Mouse (Mus musculus): ENCODE measurements at regions not wholly inside any gene's neighbourhood (a gene's known extent, or its start where the extent isn't known, plus 50 kb on each side); places are given as distances from the start of the nearest gene placed in this dataset.
"Not testable (repeated sequence)": the region's sequence is repeated elsewhere in the genome, so short reads cannot be mapped to it uniquely, and the experiment has no call there.

- TF ChIP-seq CTCF (IDR thresholded peaks at IDR 0.05; ENCODE audit: insufficient read depth, low read length); POLR2A (IDR thresholded peaks at IDR 0.05; ENCODE audit: borderline replicate concordance, extremely low read depth, low read depth, low read length): not testable (repeated sequence)
Observed at GRCm38 (mm10) chr9:115438234-115438633, 128.0 kb upstream of the Stt3b start.
